Mouse (Mus musculus): ENCODE measurements at regions not wholly inside any gene's neighbourhood (a gene's known extent, or its start where the extent isn't known, plus 50 kb on each side); places are given as distances from the start of the nearest gene placed in this dataset.

DNA sequence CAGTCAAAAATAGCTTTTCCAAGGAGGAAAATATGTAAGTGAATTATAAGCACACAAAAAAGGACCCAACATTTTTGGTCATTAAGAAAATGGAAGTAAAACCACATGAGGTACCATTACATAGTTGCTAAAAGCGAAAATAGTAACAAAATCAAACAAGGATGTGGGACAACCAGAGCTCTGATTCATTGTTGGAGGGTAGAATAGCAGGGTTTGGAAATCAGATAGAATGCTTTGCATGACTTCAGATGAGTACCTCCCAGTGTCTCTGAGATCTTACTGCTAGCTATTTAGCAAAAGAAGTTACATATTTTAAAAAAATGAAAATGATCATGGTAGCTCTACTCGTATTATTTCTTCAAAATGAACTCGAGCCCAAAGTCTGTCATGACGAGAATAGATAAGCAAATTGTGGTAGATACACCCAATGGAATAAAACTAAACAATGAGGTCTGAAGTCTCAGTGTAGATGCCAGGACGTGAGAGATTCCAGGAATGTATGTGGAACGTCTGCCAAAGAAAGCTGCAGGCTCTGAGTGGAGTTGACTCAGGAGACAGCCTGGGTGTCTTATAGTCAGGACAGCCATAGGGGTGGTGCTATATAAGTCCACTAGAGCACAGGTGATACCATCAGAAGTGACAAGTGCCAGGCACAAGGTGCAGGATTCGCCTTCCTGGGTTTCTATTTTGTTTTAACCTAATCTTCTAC is 113.2 kb upstream of the Pbx1 start:
- TF ChIP-seq NANOG (IDR thresholded peaks at IDR 0.05; ENCODE audit: borderline replicate concordance, low read length) (no peak), CTCF (conservative IDR thresholded peaks at IDR 0.05; ENCODE audit: low read length) (no peak), POU5F1 (IDR thresholded peaks at IDR 0.05; ENCODE audit: borderline replicate concordance, low read length) (no peak)

Data from E14TG2a.4 (cell line).